28 mouse cellular contexts compared by ENCODE assay signal in the genomic region with DNA sequence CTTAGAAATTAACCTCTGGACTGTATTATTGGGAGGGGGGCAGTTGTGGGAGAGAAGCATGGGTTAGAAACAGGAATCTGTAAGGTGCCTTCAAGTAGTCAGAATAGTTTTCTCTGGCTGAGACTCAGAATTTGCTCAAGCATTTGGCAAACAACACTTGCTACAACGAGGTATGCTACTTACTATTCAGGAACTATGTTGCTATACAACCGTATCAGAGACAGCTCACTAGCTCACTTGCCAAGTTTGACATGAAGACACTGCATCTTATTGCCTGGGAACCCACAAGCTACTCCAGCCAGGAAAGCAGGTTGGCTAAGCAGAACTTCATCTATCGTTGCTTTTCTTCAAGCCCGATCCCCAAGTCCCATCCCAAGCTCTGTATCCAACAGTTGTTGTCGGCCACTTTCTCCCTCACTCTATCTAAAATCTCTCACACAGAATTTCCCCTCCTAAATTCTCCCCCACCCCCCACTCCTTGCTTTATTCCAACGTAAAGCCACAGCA. TPM values are rescaled to one million over a fixed set of nuclear protein-coding genes. Genes with fewer than 3 reads are reported as not detected.
"Had no signal": no experiment of that assay in that cellular context is flagged by ENCODE, and none has a peak within 500 bp of the region (broad histone marks: within the 10 kb centered on the region; RNA-seq: fewer than 3 reads in every experiment).

No protein-coding gene starts in this region.

- ATAC-seq: intestine, postnatal 0 days; liver, embryonic 12.5 days; midbrain, embryonic 13.5 days had no signal

- H3K9ac ChIP-seq: limb, embryonic 13.5 days; liver, embryonic 12.5 days; liver, embryonic 15.5 days; midbrain, embryonic 13.5 days had no signal

- H3K27ac ChIP-seq: kidney, postnatal 0 days; layer of hippocampus, adult 2 months; limb, embryonic 10.5 days; limb, embryonic 13.5 days; liver, embryonic 12.5 days; liver, embryonic 15.5 days; macrophage; midbrain, embryonic 13.5 days had no signal

- H3K36me3 ChIP-seq: limb, embryonic 10.5 days; limb, embryonic 13.5 days; liver, embryonic 12.5 days; liver, embryonic 15.5 days; midbrain, embryonic 13.5 days had no signal

- H3K4me3 ChIP-seq: layer of hippocampus, adult 2 months; limb, embryonic 10.5 days; limb, embryonic 13.5 days; liver, embryonic 12.5 days; liver, embryonic 15.5 days; midbrain, embryonic 13.5 days had no signal

- H3K27me3 ChIP-seq: limb, embryonic 13.5 days; liver, embryonic 12.5 days; liver, embryonic 15.5 days; midbrain, embryonic 13.5 days had no signal

- DNase-seq: kidney, adult 2 months; kidney, postnatal 25 days; layer of hippocampus, adult 9-11 months; liver; thymus, adult 18-20 months; thymus, postnatal 36 days had no signal

- H3K4me2 ChIP-seq: limb, embryonic 13.5 days; liver, embryonic 12.5 days; liver, embryonic 15.5 days; midbrain, embryonic 13.5 days had no signal

- H3K4me1 ChIP-seq: limb, embryonic 10.5 days; limb, embryonic 13.5 days; liver, embryonic 12.5 days; liver, embryonic 15.5 days; midbrain, embryonic 13.5 days had no signal

- H3K9me3 ChIP-seq: limb, embryonic 10.5 days; limb, embryonic 13.5 days; liver, embryonic 12.5 days; liver, embryonic 15.5 days; midbrain, embryonic 13.5 days had no signal

RNA-seq across cellular contexts. Expression of a gene that starts 11.0 kb away (rescaled TPM):
- total RNA-seq: layer of hippocampus, adult 2 months; layer of hippocampus, postnatal 25 days; left cerebral cortex, adult 18-20 months; left cerebral cortex, postnatal 25 days; megakaryocyte, adult 5-6 weeks; midbrain, postnatal 0 days had no signal
- polyA plus RNA-seq: intestine, postnatal 0 days; kidney, adult 2 months; kidney, embryonic 14.5 days; kidney, postnatal 0 days; large intestine, adult 2 months; limb, embryonic 10.5 days; limb, embryonic 13.5 days; liver, embryonic 12.5 days; liver, embryonic 15.5 days; macrophage; neural tube, embryonic 11.5 days; neural tube, embryonic 14.5 days; small intestine, adult 2 months; spleen, adult 2 months; stomach, embryonic 16.5 days; urinary bladder, adult 2 months had no signal

RNA-seq across cellular contexts. Expression of a gene that starts 28.0 kb away (rescaled TPM):
- total RNA-seq: layer of hippocampus, adult 2 months; layer of hippocampus, postnatal 25 days; left cerebral cortex, adult 18-20 months; left cerebral cortex, postnatal 25 days; megakaryocyte, adult 5-6 weeks; midbrain, postnatal 0 days had no signal
- polyA plus RNA-seq: intestine, postnatal 0 days; kidney, adult 2 months; kidney, embryonic 14.5 days; kidney, postnatal 0 days; large intestine, adult 2 months; limb, embryonic 10.5 days; limb, embryonic 13.5 days; liver, embryonic 12.5 days; liver, embryonic 15.5 days; macrophage; midbrain, embryonic 13.5 days; midbrain, postnatal 0 days; neural tube, embryonic 11.5 days; neural tube, embryonic 14.5 days; small intestine, adult 2 months; spleen, adult 2 months; stomach, embryonic 16.5 days; urinary bladder, adult 2 months had no signal
